Mouse (Mus musculus) urinary bladder, adult 2 months (tissue): ENCODE results near the gene Adamts1. TPM values are rescaled to one million over a fixed set of nuclear protein-coding genes. Genes with fewer than 3 reads are reported as not detected.

Experiments used
- DNase-seq: peaks from one replicate; pipeline ENCODE4 v3.0.0; 2022; ENCODE audit warnings: low spot score
- polyA plus RNA-seq: library from polyadenylated mRNA; depleted of rRNA; stranded (reverse); fragments of >200 nt; gene quantifications from 2 replicates; pipeline ENCODE4 v1.2.3, GENCODE M21; 2012; rRNA removed

Adamts1 gene
- polyA plus RNA-seq: 28.3 and 32.1 TPM in 2 replicates

GRCm38 (mm10) chr16:85802954-85803353, at the start of gene Adamts1:
TSS of gene Adamts1 (minus strand) at chr16:85803113.
- DNase-seq: peak; percentile 79

- DNase-seq: no peak
These were observed 24.2 kb upstream of the Adamts1 start for GRCm38 (mm10) chr16:85827066-85827465.

GRCm38 (mm10) chr16:85822330-85822916, 19.5 kb upstream of the Adamts1 start:
- DNase-seq: no peak

GRCm38 (mm10) chr16:85819808-85820458, 17.0 kb upstream of the Adamts1 start:
- no peak for DNase-seq

GRCm38 (mm10) chr16:85814116-85814515, 11.2 kb upstream of the Adamts1 start:
- no peak for DNase-seq

GRCm38 (mm10) chr16:85807626-85808025, 4.7 kb upstream of the Adamts1 start:
- no peak for DNase-seq

- DNase-seq: no peak
These were observed 4.2 kb upstream of the Adamts1 start for GRCm38 (mm10) chr16:85807072-85807471.

- no peak for DNase-seq
These were observed 2.7 kb upstream of the Adamts1 start for GRCm38 (mm10) chr16:85805581-85805980.

GRCm38 (mm10) chr16:85803613-85804551, 969 bp upstream of the Adamts1 start:
- peak; percentile 57 for DNase-seq

- DNase-seq: peak; percentile 47
These were observed 722 bp downstream of the Adamts1 start for GRCm38 (mm10) chr16:85801971-85802811.

GRCm38 (mm10) chr16:85801252-85801651, 1.7 kb downstream of the Adamts1 start:
- peak; percentile 69 for DNase-seq

GRCm38 (mm10) chr16:85800691-85801090, 2.2 kb downstream of the Adamts1 start:
- peak; percentile 72 for DNase-seq

- DNase-seq: no peak
These were observed 2.9 kb downstream of the Adamts1 start for GRCm38 (mm10) chr16:85799971-85800370.

GRCm38 (mm10) chr16:85798334-85798733, 4.6 kb downstream of the Adamts1 start:
- DNase-seq: no peak

- no peak for DNase-seq
These were observed 5.8 kb downstream of the Adamts1 start for GRCm38 (mm10) chr16:85797161-85797560.

GRCm38 (mm10) chr16:85795731-85796130, 7.2 kb downstream of the Adamts1 start:
- DNase-seq: no peak

- no peak for DNase-seq
These were observed 9.6 kb downstream of the Adamts1 start for GRCm38 (mm10) chr16:85793166-85793830.

- no peak for DNase-seq
These were observed 21.8 kb downstream of the Adamts1 start for GRCm38 (mm10) chr16:85781076-85781475.

GRCm38 (mm10) chr16:85779775-85780174, 23.1 kb downstream of the Adamts1 start:
- no peak for DNase-seq

- no peak for DNase-seq
These were observed 30.6 kb downstream of the Adamts1 start for GRCm38 (mm10) chr16:85772272-85772671.

GRCm38 (mm10) chr16:85767341-85767740, 35.6 kb downstream of the Adamts1 start:
- no peak for DNase-seq
